ENCODE assay signal across 21 mouse cellular contexts in the genomic region with DNA sequence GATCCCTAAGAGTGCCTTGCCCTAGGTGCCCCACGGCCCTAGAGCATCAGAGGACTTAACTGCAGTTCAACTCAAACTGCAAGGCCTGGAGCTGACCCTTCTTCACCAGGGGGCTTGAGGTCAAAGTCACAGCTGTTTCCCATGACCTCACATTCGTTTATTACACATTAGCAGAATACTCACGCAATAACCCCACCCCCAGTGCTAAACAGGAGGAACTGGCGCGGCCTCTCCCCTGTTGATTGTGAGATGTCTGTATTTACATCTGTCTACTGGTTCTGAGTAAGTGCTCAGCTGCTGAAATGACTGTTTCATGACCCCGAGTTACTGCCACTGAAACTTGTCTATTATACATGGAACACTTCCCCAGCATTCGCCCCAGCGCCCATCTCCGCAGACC. TPM values are rescaled to one million over a fixed set of nuclear protein-coding genes. Genes with fewer than 3 reads are reported as not detected.
A peak's percentile ranks its signal among the peaks of the same experiment; 100 is the strongest.
DNase-seq lines count a peak whose midpoint lies in the region; ATAC-seq and TF ChIP-seq lines count a peak whose summit lies in the region.
"Had no signal": no experiment of that assay in that cellular context is flagged by ENCODE, and none has a peak within 500 bp of the region (broad histone marks: within the 10 kb centered on the region; RNA-seq: fewer than 3 reads in every experiment).

No protein-coding gene starts in this region.

- H3K4me2 ChIP-seq in intestine, embryonic 15.5 days (replicated peaks), result no peak overlapping the region
- no peak overlapping the region for H3K4me2 ChIP-seq in intestine, postnatal 0 days (replicated peaks; ENCODE audit: low read depth)
- H3K4me2 ChIP-seq in kidney, embryonic 15.5 days, result no peak overlapping the region
- H3K4me2 ChIP-seq: embryonic facial prominence, embryonic 13.5 days; forebrain, embryonic 12.5 days; heart, embryonic 12.5 days had no signal

- H3K9me3 ChIP-seq in intestine, embryonic 15.5 days, result no peaks in the 10 kb centered on the region
- H3K9me3 ChIP-seq in intestine, postnatal 0 days (ENCODE audit: control insufficient read depth), result no peaks in the 10 kb centered on the region
- no peaks in the 10 kb centered on the region for H3K9me3 ChIP-seq in kidney, embryonic 15.5 days (replicated peaks)
- H3K9me3 ChIP-seq: embryonic facial prominence, embryonic 13.5 days; forebrain, embryonic 12.5 days; heart, embryonic 12.5 days had no signal

- no peak overlapping the region for H3K27ac ChIP-seq in intestine, embryonic 15.5 days
- H3K27ac ChIP-seq in intestine, postnatal 0 days (ENCODE audit: low read depth, low read length), result no peak overlapping the region
- no peak overlapping the region for H3K27ac ChIP-seq in kidney, embryonic 15.5 days
- H3K27ac ChIP-seq: embryonic facial prominence, embryonic 13.5 days; forebrain, embryonic 12.5 days had no signal

- WGBS in intestine, embryonic 15.5 days, result 48% methylated on average over 9 of the region's 9 CpGs
- WGBS in intestine, postnatal 0 days, result 59% methylated on average over 9 of the region's 9 CpGs
- WGBS in kidney, embryonic 15.5 days, result 73% methylated on average over 9 of the region's 9 CpGs

- DNase-seq in lung, postnatal 10 days, result peak; percentile 9
- no peak for DNase-seq in lung, postnatal 25 days (ENCODE audit: low spot score)
- peak; percentile 10 for DNase-seq in embryo, embryonic 10.5 days (ENCODE audit: low spot score)
- no peak for DNase-seq in adrenal gland, postnatal 36 days
- DNase-seq: adrenal gland, postnatal 14 days; cerebellum, adult 18-20 months; cerebellum, adult 9-11 months; cerebellum, postnatal 36 days; gastrocnemius, postnatal 14 days had no signal

- H3K4me3 ChIP-seq in intestine, embryonic 15.5 days (replicated peaks), result no peak overlapping the region
- H3K4me3 ChIP-seq in intestine, postnatal 0 days (ENCODE audit: low read depth, low read length), result no peak overlapping the region
- H3K4me3 ChIP-seq in kidney, embryonic 15.5 days (replicated peaks), result no peak overlapping the region
- H3K4me3 ChIP-seq: embryonic facial prominence, embryonic 13.5 days; forebrain, embryonic 12.5 days; heart, embryonic 12.5 days had no signal

- TF ChIP-seq CTCF in intestine, postnatal 0 days (IDR thresholded peaks at IDR 0.05; ENCODE audit: low read depth), result no peak

- no peak overlapping the region for H3K9ac ChIP-seq in intestine, embryonic 15.5 days
- H3K9ac ChIP-seq in intestine, postnatal 0 days (ENCODE audit: low read depth, low read length), result no peak overlapping the region
- no peak overlapping the region for H3K9ac ChIP-seq in kidney, embryonic 15.5 days
- H3K9ac ChIP-seq: embryonic facial prominence, embryonic 13.5 days; forebrain, embryonic 12.5 days; heart, embryonic 12.5 days had no signal

- peaks cover 3% of the 10 kb centered on the region; the same call in 1 of the 2 replicates for H3K36me3 ChIP-seq in intestine, embryonic 15.5 days
- H3K36me3 ChIP-seq in intestine, postnatal 0 days (ENCODE audit: control insufficient read depth, insufficient read depth), result peaks cover 43% of the 10 kb centered on the region; the same call in 1 of the 2 replicates
- peaks cover 33% of the 10 kb centered on the region for H3K36me3 ChIP-seq in kidney, embryonic 15.5 days

- 0 out of 2 replicates have a peak, but pooled peaks have one; percentile 41 for ATAC-seq in intestine, embryonic 15.5 days
- ATAC-seq in intestine, postnatal 0 days, result no peak
- 0 out of 2 replicates have a peak, but pooled peaks have one; percentile 9 for ATAC-seq in granulocyte monocyte progenitor cell, adult 5-6 weeks (replicated peaks; ENCODE audit: poor library complexity, severe bottlenecking)
- no peak for ATAC-seq in kidney, embryonic 15.5 days (replicated peaks; ENCODE audit: low FRiP score)
- ATAC-seq: activated CD4-positive, CD25-positive, alpha-beta regulatory T cell, adult 4 months; forebrain, embryonic 16.5 days; hindbrain, embryonic 16.5 days; Patski had no signal

- no peaks in the 10 kb centered on the region for H3K4me1 ChIP-seq in intestine, embryonic 15.5 days (replicated peaks)
- no peaks in the 10 kb centered on the region for H3K4me1 ChIP-seq in intestine, postnatal 0 days (replicated peaks; ENCODE audit: control insufficient read depth, insufficient read depth, low read length)
- peaks cover 12% of the 10 kb centered on the region for H3K4me1 ChIP-seq in kidney, embryonic 15.5 days
- H3K4me1 ChIP-seq: embryonic facial prominence, embryonic 13.5 days; forebrain, embryonic 12.5 days; heart, embryonic 12.5 days had no signal

- H3K27me3 ChIP-seq in intestine, embryonic 15.5 days (replicated peaks), result no peaks in the 10 kb centered on the region
- no peaks in the 10 kb centered on the region for H3K27me3 ChIP-seq in intestine, postnatal 0 days (replicated peaks; ENCODE audit: control insufficient read depth, insufficient read depth, low read length)
- no peaks in the 10 kb centered on the region for H3K27me3 ChIP-seq in kidney, embryonic 15.5 days
- H3K27me3 ChIP-seq: CH12.LX; embryonic facial prominence, embryonic 13.5 days; forebrain, embryonic 12.5 days; heart, embryonic 12.5 days; Patski had no signal

RNA-seq across cellular contexts. Expression of gene Chd1l, which starts 22.3 kb away (rescaled TPM):
- polyA plus RNA-seq in intestine, embryonic 15.5 days (2015; fragmentation: Nextera tagmentation; extraction: Ambion mirVana), result 19.6 and 20.5 TPM in 2 replicates
- polyA plus RNA-seq in intestine, postnatal 0 days (2015; fragmentation: Nextera tagmentation; extraction: Ambion mirVana), result 9.0 and 9.9 TPM in 2 replicates
- total RNA-seq in granulocyte monocyte progenitor cell, adult 5-6 weeks (2014; fragmentation: Nextera tagmentation), result 13.7 and 28.1 TPM in 2 replicates
- total RNA-seq in granulocyte monocyte progenitor cell, adult 5-6 weeks (2017), result 48.8 and 55.6 TPM in 2 replicates
- total RNA-seq in adrenal gland, postnatal 36 days (2021), result 10 to 100 TPM in 1 of 2 experiments, 1 to 10 TPM in 1; 9.8 to 18.5 TPM
- polyA plus RNA-seq in kidney, embryonic 15.5 days (2015; fragmentation: Nextera tagmentation; extraction: Ambion mirVana), result 18.3 and 18.5 TPM in 2 replicates

RNA-seq across cellular contexts. Expression of gene Fmo5, which starts 40.9 kb away (rescaled TPM):
- polyA plus RNA-seq in intestine, embryonic 15.5 days (2015; fragmentation: Nextera tagmentation; extraction: Ambion mirVana), result 30.8 and 33.0 TPM in 2 replicates
- 91.9 and 94.6 TPM in 2 replicates for polyA plus RNA-seq in intestine, postnatal 0 days (2015; fragmentation: Nextera tagmentation; extraction: Ambion mirVana)
- 1.8 and 6.8 TPM in 2 replicates for total RNA-seq in granulocyte monocyte progenitor cell, adult 5-6 weeks (2014; fragmentation: Nextera tagmentation)
- 1.5 and 1.8 TPM in 2 replicates for total RNA-seq in granulocyte monocyte progenitor cell, adult 5-6 weeks (2017)
- total RNA-seq in adrenal gland, postnatal 36 days (2021), result 10 to 100 TPM in 1 of 2 experiments, 1 to 10 TPM in 1; 8.9 to 13.3 TPM
- polyA plus RNA-seq in kidney, embryonic 15.5 days (2015; fragmentation: Nextera tagmentation; extraction: Ambion mirVana), result 2.9 and 3.8 TPM in 2 replicates

Comparison
In these comparisons a context has a peak if more than half of its experiments do, and no peak if none do; other contexts are left out.
1. ATAC-seq: peak in intestine, embryonic 15.5 days (single experiment) and granulocyte monocyte progenitor cell, adult 5-6 weeks (single experiment); none in intestine, postnatal 0 days (single experiment) and kidney, embryonic 15.5 days (single experiment).
2. DNase-seq: peak in lung, postnatal 10 days (single experiment) and embryo, embryonic 10.5 days (single experiment); none in lung, postnatal 25 days (single experiment) and adrenal gland, postnatal 36 days (0 of 2).